Mouse (Mus musculus) E14TG2a.4 (cell line): ENCODE data around the gene Amy1.
"Not testable (repeated sequence)": the region's sequence is repeated elsewhere in the genome, so short reads cannot be mapped to it uniquely, and the experiment has no call there.

ENCODE experiments used
- H3K27me3 ChIP-seq: 2 replicates; pipeline ENCODE4 v1.6.1; 2014; ENCODE audit warnings: low read length, control low read depth; ENCODE audit not compliant: insufficient read depth
- H3K36me3 ChIP-seq: 2 replicates; pipeline ENCODE4 v1.6.1; 2014; ENCODE audit warnings: low read length, control low read depth; ENCODE audit not compliant: insufficient read depth
- H3K4me1 ChIP-seq: replicated peaks from 2 replicates; pipeline ENCODE4 v1.6.1; 2014; ENCODE audit warnings: low read depth, low read length, control low read depth
- H3K4me3 ChIP-seq: replicated peaks from 2 replicates; pipeline ENCODE4 v1.5.1; 2014; ENCODE audit warnings: mild to moderate bottlenecking, low read length
- H3K9me3 ChIP-seq: 2 replicates; pipeline ENCODE4 v1.6.1; 2014; ENCODE audit warnings: low read length, control low read depth
- CTCF ChIP-seq: conservative IDR thresholded peaks from 2 replicates; pipeline ENCODE4 v1.5.1; 2014; ENCODE audit warnings: low read length
- NANOG ChIP-seq: IDR thresholded peaks from 2 replicates; pipeline ENCODE4 v1.6.1; 2014; ENCODE audit warnings: borderline replicate concordance, low read length, mixed read lengths
- POU5F1 ChIP-seq: IDR thresholded peaks from 2 replicates; pipeline ENCODE4 v1.6.1; 2014; ENCODE audit warnings: low read length, borderline replicate concordance

Gene Amy1

DNA sequence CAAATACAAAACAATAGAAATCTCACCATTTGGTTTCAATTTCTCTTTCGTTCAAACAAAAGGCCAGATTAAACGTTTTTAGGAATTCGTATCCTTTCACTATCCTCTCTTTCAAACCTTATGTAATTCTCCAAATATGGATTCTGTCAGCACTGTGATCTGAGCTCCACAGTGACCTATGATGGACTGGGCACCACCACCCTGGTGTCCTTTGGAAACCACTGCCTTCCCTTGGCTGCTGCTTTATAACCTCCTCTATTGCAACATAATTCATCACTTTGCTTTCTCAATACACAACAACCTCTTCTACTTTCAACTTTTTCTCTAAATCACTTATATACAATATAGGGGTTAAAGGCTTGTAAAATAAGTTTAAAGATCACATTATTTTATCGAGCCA, 31.9 kb downstream of the Amy1 start:
- no peaks in the 10 kb centered on the region for H3K36me3 ChIP-seq
- H3K27me3 ChIP-seq = no peaks in the 10 kb centered on the region
- H3K4me3 ChIP-seq = no peak overlapping the region
- H3K9me3 ChIP-seq = no peaks in the 10 kb centered on the region
- TF ChIP-seq POU5F1 = no peak
- no peak for TF ChIP-seq CTCF
- TF ChIP-seq NANOG = no peak
- no peaks in the 10 kb centered on the region for H3K4me1 ChIP-seq

DNA sequence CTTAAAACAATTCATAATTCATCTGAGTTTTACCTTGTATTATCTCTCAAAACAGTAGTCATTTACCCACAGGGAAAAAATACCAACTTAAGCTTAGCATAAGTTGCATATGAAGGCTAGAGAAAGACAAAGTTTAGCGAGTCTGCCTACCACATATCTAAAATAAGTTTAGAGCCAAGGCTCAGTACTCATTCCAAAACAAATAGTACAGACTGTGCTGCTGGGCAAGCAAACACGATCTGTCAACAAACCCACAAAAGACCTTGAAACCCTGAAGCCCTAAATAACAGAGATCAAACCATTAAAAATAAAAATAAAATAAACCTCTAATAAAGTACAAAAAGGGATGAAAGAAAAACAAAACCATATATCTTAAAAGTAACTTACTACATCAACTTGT, 32.4 kb downstream of the Amy1 start:
- TF ChIP-seq CTCF (no peak), POU5F1 (no peak), NANOG (no peak)
- Histone ChIP-seq H3K36me3 (no peaks in the 10 kb centered on the region), H3K9me3 (no peaks in the 10 kb centered on the region), H3K4me1 (no peaks in the 10 kb centered on the region), H3K27me3 (no peaks in the 10 kb centered on the region), H3K4me3 (no peak overlapping the region)

DNA sequence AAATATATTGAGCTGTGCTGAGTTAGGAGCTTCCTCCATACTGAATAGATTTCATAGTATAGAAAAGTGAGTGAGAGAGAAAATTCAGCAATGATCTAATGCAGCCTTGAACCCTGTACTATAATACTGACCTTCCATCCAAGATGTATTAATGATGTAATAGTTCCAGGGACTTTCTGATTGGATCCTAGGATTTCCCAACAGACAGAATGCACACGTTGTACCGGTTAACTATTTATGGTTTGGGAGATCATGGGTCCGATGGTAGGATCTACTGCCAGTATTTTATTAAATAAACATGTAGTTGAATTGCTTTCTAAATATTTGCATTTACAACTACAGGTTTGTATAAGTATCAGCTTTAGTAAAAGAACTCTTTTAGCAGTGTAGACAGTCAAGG, 34.3 kb downstream of the Amy1 start:
- Histone ChIP-seq H3K4me1 (no peaks in the 10 kb centered on the region), H3K36me3 (no peaks in the 10 kb centered on the region), H3K27me3 (no peaks in the 10 kb centered on the region), H3K9me3 (no peaks in the 10 kb centered on the region), H3K4me3 (no peak overlapping the region)
- TF ChIP-seq CTCF = no peak
- no peak for TF ChIP-seq POU5F1
- no peak for TF ChIP-seq NANOG

DNA sequence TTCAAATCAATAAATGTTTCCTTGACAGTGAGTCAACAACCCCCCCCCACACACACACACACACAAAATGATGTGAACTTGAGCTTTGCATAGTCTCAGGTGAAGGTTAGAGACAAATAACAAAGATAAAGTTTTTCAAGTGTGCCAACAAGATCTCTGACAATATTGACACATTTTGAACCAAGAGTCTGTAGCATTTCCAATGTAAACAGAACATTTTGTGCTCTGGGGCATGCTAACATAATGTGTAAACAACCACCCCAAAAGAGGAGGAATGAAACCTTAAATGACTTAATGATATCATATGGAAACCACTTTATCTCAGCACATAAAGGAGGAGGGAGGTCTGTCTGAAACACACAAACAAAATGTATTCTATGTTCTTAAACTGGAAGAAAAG, 66.8 kb downstream of the Amy1 start:
- no peaks in the 10 kb centered on the region for H3K27me3 ChIP-seq
- H3K4me1 ChIP-seq = no peaks in the 10 kb centered on the region
- H3K4me3 ChIP-seq = no peak overlapping the region
- H3K9me3 ChIP-seq = no peaks in the 10 kb centered on the region
- H3K36me3 ChIP-seq = no peaks in the 10 kb centered on the region
- no peak for TF ChIP-seq POU5F1
- no peak for TF ChIP-seq CTCF
- no peak for TF ChIP-seq NANOG

DNA sequence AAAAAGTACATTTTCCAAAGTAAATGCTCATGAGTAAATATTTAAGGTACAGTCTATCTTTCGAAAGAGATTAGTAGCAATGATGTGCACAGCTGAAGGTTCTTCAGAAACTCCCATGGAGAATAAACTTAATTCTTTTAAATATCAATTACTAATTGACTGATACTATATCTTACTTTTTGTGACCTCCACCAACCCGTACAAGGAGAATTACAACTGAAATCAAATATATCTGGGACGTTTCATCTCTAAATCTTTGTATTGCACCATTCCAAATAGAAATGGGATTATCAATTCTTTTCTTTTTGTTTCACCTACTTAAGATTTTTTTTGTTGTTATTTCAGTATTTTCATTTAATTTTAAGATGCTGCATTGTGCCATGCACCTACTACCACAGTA, 74.2 kb downstream of the Amy1 start, which contains the start of gene Amy2a1:
Gene Amy2a1, minus strand, starts transcription at position 101 of the 400 bp plus-strand sequence.
- not testable (repeated sequence) for H3K4me3 ChIP-seq, H3K9me3 ChIP-seq, H3K27me3 ChIP-seq, H3K36me3 ChIP-seq, H3K4me1 ChIP-seq
